In genomic region chr5:116289897-116290296, GRCm38 (mm10) we compare ENCODE assay signal across 10 mouse cellular contexts. TPM values are rescaled to one million over a fixed set of nuclear protein-coding genes. Genes with fewer than 3 reads are reported as not detected.
DNase-seq lines count a peak whose midpoint lies in the region; ATAC-seq and TF ChIP-seq lines count a peak whose summit lies in the region.
"Had no signal": no experiment of that assay in that cellular context is flagged by ENCODE, and none has a peak within 500 bp of the region (broad histone marks: within the 10 kb centered on the region; RNA-seq: fewer than 3 reads in every experiment).

No protein-coding gene starts in this region.

- H3K9me3 ChIP-seq in E14TG2a.4 (ENCODE audit: low read length), result no peaks in the 10 kb centered on the region
- no peaks in the 10 kb centered on the region for H3K9me3 ChIP-seq in hindbrain, postnatal 0 days (ENCODE audit: low read length)

- no peak for TF ChIP-seq CTCF in E14TG2a.4 (conservative IDR thresholded peaks at IDR 0.05; ENCODE audit: low read length)
- no peak for TF ChIP-seq CTCF in hindbrain, postnatal 0 days (IDR thresholded peaks at IDR 0.05; ENCODE audit: low read depth)
- TF ChIP-seq CTCF in left cerebral cortex, adult 2 months (IDR thresholded peaks at IDR 0.05), result no peak

- H3K9ac ChIP-seq in hindbrain, postnatal 0 days (replicated peaks; ENCODE audit: low read length), result no peak overlapping the region

- WGBS in hindbrain, postnatal 0 days, result 8% methylated on average over 9 of the region's 9 CpGs

- H3K27me3 ChIP-seq in E14TG2a.4 (ENCODE audit: insufficient read depth, low read length), result peaks cover 3% of the 10 kb centered on the region; the same call in 1 of the 2 replicates
- no peaks in the 10 kb centered on the region for H3K27me3 ChIP-seq in hindbrain, postnatal 0 days (ENCODE audit: insufficient read depth, low read length)

- no peak for ATAC-seq in hindbrain, postnatal 0 days
- ATAC-seq in erythroid progenitor cell, adult 5-6 weeks (replicated peaks; ENCODE audit: low FRiP score, poor library complexity, severe bottlenecking), result no peak
- no peak for ATAC-seq in monocyte, adult 5-6 weeks (replicated peaks; ENCODE audit: insufficient number of reproducible peaks, low FRiP score, low TSS enrichment, poor library complexity, severe bottlenecking)
- ATAC-seq: activated CD4-positive, CD25-positive, alpha-beta regulatory T cell, adult 4 months had no signal

- H3K36me3 ChIP-seq in E14TG2a.4 (ENCODE audit: insufficient read depth, low read length), result no peaks in the 10 kb centered on the region
- H3K36me3 ChIP-seq in hindbrain, postnatal 0 days (ENCODE audit: insufficient read depth, low read length), result no peaks in the 10 kb centered on the region

- peak; percentile 91 for DNase-seq in ZHBTc4 (ENCODE audit: low read depth, low spot score)
- no peak for DNase-seq in hindbrain, postnatal 0 days (ENCODE audit: low spot score)
- DNase-seq in lung, postnatal 25 days (ENCODE audit: low spot score), result peak; percentile 23
- DNase-seq in cerebellum, adult 11-12 months, result no peak
- DNase-seq in left cerebral cortex, adult 2 months (ENCODE audit: extremely low spot score in 1 of 2, low spot score in 2 of 2), result no peak

- peaks cover 59% of the 10 kb centered on the region for H3K4me1 ChIP-seq in E14TG2a.4 (replicated peaks; ENCODE audit: low read depth, low read length)
- H3K4me1 ChIP-seq in hindbrain, postnatal 0 days (ENCODE audit: insufficient read depth, low read length), result peaks cover 15% of the 10 kb centered on the region; the same call in 1 of the 2 replicates

- no peak overlapping the region for H3K27ac ChIP-seq in hindbrain, postnatal 0 days
- H3K27ac ChIP-seq in left cerebral cortex, adult 2 months, result no peak overlapping the region

- H3K4me3 ChIP-seq in E14TG2a.4 (replicated peaks; ENCODE audit: low read length), result peak overlapping the region; percentile 61
- H3K4me3 ChIP-seq in hindbrain, postnatal 0 days (ENCODE audit: low read length), result no peak overlapping the region
- H3K4me3 ChIP-seq in left cerebral cortex, adult 2 months, result no peak overlapping the region
- H3K4me3 ChIP-seq: myocyte had no signal

- peak overlapping the region; percentile 47 for H3K4me2 ChIP-seq in hindbrain, postnatal 0 days (ENCODE audit: low read depth, low read length)

- intact Hi-C loops in left cerebral cortex, adult 2 months (cut with DNase I), result no loop called here

RNA-seq across cellular contexts. Expression of gene Ccdc60, which starts 1.1 kb away (rescaled TPM):
- total RNA-seq in hindbrain, postnatal 0 days (2014; rRNA removed), result 0.73 and 0.79 TPM in 2 replicates
- polyA plus RNA-seq in hindbrain, postnatal 0 days (2015; fragmentation: Nextera tagmentation; extraction: Ambion mirVana), result 2.3 and 2.7 TPM in 2 replicates
- total RNA-seq in erythroid progenitor cell, adult 5-6 weeks (2015; ENCODE audit: low replicate concordance), result not detected in 2 replicates
- total RNA-seq in erythroid progenitor cell, adult 5-6 weeks (2017; ENCODE audit: low replicate concordance), result not detected in 2 replicates
- under 1 TPM; 0.23 to 0.27 TPM for total RNA-seq in left cerebral cortex, adult 2 months (2021)
- total RNA-seq in monocyte, adult 5-6 weeks (2017), result 0.11 to 0.29 TPM in 2 of 3 replicates, not detected in the other
- polyA plus RNA-seq: activated CD4-positive, CD25-positive, alpha-beta regulatory T cell, adult 4 months had no signal

Comparison
In these comparisons a context has a peak if more than half of its experiments do, and no peak if none do; other contexts are left out.
1. DNase-seq: peak in ZHBTc4 (single experiment) and lung, postnatal 25 days (single experiment); none in hindbrain, postnatal 0 days (single experiment), cerebellum, adult 11-12 months (single experiment) and left cerebral cortex, adult 2 months (0 of 2).